Mouse (Mus musculus) right cerebral cortex, postnatal 4 days (tissue): ENCODE results near the gene Sp7.
A peak's percentile ranks its signal among the peaks of the same experiment; 100 is the strongest.

Experiments
- DNase-seq: peaks from one replicate; pipeline ENCODE4 v3.0.0-alpha.2; 2022

Sp7 gene

DNA sequence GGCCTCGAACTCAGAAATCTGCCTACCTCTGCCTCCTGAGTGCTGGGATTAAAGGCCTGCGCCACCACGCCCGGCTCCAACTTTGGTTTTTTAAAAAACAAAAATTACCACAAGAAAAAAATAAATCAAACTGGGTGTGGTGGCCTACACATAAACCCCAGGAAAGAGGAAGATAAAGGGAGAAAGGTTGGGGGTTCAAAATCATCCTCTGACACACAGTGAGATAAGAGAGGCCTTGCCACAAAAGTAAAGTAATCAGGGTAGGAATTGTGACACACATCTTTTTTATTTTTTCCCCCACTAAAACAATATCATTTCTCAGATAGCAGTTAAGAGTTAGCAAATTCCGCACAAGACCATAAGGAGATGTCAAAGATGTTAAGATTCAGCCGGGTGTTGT is 16.7 kb upstream of the Sp7 start:
- no peak for DNase-seq

DNA sequence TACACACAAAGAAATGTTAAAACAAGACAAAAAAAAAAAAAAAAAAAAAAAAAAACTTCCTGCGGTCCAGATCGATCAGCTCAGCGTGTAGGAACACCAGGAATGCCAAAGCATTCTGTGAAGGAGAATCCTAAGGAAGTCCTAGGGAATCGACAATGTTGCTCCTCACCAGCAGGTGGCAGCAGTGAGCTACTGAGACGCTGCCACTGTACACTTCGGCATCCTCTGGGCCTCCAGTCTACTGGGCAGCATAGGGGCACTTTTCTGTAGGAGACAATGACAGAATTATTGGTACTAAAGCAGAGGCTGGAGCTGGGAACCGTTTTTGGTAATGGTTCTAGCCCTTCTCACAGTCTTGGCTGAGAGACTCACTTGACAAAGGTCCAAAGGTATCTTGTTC is 14.6 kb upstream of the Sp7 start:
- DNase-seq: peak; percentile 88

DNA sequence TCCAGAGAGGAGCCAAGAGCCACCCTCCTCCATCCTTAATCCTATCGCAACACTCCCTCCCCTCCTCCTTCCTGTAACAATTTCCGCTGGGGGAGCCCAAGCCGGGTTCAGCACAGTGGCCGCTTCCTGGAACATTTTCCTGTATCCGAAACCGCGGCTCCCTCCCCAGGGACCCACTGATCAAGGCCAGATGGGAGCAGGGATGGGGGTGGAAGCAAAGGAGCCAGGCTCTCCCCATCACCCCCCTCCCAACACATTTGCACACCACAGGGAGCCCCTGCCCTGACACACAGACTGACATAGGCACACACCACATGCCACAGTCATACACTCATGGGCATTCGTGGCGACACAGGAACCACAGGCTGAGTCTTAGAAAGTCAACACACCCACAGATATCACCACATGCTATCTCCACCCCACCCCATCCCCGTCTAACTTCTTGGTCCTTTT is 10.9 kb upstream of the Sp7 start:
- DNase-seq: no peak

DNA sequence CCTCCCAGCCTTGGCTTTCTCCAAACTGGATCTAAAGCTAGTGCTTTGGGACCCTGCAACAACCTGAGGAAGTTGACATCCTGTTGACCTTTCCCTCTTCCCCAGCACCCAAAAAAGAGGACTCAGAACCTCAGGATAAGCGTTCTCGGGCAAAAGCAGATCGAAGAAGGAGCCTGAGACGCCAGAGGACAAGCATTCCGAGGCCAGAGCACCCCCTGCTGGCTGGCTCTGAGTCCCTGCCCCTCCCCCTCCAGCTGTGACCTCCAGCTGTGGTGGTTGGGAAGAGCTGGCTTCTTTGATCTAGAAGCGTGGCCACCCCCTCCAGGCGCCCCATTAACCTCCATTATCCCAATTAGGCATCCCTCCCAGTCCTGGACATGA is 10.2 kb upstream of the Sp7 start:
- DNase-seq: peak; percentile 82

DNA sequence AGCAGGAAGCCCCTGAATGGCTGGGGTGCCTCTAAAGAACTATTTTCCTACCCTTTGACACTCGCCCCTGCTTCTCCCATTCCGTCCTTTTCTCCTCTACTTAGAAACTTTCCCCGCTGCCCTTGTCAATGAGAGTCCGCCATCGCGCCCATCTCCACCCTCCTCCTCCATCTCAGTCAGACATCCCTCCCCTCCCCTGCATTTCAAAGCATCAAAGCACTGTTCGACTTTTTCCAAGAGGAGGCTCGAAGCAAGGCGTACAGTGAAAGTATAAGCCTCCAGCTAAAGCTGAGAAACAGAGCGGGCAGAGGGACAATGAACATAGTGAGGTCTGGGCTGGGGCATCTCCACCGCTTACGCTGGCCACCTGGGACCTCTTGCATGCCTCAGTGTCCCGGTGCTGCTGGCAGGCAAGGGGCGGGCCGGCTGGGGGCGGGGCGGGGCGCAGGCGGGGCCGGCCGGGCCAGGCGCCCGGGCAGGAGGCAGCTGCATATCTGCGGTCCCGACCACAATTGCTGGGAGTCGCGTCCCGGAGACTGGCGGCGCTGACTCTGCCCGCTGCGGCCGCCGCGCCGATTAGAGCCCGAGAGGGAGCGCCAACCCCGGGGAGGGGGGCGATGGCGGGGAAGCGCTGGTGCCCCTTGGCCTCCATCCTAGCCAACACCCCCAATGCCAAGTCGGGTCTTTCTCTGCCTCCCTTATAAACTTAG is 9.6 kb upstream of the Sp7 start:
- no peak for DNase-seq

DNA sequence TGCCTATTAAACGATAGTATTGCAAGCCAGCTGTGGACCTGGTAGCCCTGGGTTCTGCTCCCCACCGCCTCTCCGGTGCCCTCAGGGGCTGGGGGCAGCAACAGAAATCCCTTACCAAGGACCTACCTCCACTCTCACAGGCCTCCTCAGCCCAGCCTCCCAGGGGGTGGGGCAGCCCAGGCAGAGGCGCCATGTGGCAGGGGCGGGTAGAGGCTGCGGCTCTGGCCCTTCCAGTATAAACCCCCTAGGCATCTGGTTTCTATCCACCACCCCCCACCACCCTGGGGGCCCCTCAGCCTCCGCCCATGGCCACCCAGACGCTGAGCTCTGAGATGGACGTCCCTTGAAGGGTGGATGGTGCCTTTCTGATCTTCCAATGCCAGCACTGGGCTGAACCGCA is 3.7 kb upstream of the Sp7 start:
- no peak for DNase-seq

DNA sequence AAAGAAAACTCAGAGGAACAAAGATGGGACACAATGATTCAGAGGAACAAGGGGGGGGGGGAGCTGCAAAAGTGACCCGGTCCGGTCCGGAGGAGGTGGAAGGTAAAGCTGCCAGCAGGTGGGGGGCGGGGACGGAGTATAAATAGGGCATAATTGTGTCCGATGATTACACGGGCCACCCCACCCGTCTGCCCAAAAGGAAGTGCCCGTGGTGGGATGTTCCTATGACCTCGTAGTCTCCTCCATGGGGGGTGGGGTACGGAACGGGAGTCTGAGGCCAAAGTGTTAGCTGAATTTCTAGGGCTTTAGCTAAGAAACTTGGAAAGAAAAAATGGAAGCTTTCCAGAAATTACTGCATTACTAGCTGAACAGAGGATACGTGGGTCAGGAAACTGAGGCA is 3.0 kb upstream of the Sp7 start:
- DNase-seq: no peak

DNA sequence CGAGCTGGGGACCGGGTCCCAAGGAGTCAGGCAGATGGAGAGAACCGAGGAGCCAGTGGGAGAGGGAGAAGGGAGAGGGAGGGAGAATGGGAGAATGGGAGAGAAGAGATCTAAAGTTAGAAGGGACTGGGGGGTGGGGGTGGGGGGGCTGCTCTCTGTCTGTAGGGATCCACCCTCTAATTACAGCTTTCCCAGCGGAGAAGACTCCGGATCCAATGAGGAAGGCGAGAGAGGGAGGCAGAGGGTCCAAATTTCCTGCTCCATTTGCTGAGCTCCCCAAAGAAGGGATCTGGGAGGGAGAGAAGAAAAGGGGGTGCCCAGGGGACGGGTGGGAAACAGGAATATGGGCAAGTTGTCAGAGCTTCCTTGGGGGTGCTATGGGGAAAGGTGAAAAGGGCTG is 744 bp downstream of the Sp7 start:
- DNase-seq: no peak

DNA sequence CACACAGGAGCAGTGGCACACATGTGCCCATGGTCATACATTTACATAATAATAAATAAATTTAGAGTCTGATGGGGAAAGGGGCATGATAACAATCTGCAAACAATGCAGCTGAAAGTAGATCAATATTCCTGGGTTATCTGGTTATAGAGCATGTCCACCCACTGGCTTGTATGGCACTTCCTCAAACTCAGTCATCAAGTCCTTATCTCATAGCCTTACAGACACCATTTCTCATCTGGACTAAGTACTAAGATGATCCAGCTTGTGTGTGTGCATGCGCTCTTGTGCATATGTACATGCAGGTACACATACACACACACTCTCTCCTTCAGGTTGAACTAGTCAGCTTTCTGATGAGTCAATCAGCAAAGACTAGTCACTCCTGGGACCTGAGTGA is 2.3 kb downstream of the Sp7 start:
- DNase-seq: no peak

DNA sequence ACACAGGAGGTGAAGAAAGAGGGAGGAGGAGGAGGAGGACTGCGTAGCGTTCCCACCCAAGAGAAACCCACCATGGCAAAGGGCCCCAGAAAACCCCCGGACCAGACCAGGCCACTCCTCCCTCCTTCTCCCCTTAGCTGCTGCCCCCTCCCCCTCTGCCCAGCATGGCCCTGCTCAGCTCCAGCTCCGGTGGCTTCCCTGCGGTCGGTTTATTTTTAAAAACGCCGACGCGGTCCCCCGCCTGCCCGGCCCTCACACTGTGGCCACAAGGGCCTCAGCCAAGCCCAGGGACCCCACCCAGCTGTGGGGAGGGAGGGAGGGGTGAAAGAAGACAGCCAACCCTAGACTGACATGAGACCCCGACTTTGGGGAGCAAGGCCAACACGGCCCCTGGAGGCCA is 4.3 kb downstream of the Sp7 start:
- DNase-seq: no peak

DNA sequence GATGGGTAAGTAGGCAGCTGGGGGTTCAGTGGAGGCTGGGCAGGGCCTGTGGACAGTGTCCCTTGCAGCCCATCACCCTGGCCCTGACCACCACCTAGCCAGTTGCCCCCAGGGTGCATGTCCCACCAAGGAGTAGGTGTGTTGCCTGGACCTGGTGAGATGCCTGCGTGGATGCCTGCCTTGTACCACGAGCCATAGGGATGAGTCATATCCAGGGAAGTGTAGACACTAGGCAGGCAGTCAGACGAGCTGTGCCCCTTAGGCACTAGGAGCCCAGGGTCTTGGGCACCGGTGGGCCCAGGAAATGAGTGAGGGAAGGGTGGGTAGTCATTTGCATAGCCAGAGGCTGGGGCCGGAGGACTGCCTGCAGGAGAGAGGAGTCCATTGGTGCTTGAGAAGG is 8.1 kb downstream of the Sp7 start:
- DNase-seq: no peak

DNA sequence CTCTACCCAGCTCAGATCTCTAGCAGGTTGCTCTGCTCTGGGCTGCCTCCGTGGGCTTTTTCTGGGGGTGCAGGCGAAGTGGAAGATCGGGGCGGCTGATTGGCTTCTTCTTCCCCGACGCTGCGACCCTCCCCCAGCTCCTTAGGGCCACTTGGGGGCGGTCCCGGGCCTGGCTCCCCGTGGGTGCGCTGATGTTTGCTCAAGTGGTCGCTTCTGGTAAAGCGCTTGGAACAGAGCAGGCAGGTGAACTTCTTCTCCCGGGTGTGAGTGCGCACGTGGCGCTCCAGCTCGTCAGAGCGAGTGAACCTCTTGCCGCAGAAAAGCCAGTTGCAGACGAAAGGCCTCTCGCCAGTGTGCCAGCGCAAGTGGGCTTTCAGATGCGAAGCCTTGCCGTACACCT is 8.9 kb downstream of the Sp7 start:
- no peak for DNase-seq

DNA sequence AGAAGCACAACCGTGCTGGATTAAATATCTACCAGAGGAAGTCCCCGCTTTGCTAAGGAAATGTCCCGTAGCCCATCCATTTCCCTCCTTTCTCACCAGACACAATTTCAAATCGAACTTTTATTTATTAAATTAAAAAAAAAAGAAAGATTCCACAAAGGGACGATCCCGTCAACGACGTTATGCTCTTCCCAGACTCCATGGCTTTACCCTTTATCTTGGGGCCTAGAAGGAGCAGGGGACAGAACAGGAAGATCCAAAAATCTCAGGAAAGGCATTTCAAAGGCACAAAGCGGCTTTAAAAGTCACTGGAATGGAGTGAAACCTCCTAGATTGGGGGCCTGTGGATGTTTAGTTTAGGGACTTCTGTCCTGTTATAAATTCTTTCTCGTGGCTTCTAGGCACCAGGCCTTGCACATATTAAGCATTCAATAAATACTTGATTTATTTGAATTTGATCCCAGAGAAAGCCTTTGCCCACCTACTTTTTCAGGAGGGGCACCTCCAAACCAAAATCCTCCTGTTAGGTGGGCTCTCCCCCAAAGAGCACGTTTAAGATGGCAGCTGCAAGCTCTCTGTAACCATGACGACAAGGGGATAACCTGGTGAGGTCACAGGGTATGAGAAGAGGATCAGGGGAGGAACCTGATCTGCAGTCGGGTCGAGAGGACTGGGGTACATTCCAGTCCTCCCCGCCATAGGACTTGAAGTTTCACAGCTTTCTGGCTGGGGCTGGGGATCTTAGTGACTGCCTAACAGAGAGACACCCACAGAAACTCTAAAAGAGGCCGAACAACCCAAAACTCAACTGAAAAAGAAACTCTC is 10.3 kb downstream of the Sp7 start:
- no peak for DNase-seq

DNA sequence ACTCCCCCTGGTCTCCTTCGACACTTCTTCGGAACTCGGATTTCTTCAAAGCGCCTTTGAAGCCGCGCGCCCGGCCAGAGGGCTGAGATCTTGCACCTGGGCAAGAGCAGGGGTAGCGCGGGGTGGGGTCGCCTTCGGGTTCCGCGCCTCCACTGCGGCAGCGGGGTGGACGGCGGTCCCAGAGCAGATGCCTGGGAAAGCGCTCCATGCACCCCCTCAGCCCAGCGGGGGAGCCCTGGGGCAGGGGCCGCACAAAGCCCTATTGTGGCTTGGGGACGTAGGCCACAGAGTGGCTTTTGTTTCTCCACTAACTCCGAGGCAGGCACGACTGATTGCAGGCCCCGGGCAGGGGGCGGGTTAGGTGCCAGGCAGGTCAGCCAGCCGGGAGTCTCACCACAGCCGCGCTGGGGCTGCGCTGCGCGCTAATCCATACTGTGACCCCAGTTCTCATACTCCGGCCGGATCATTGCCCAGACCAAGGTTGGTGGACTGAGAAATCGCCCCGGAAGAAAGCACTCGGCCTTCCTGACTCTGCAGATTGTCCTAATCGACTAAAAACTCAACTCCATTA is 11.0 kb downstream of the Sp7 start:
- DNase-seq: peak; percentile 23

DNA sequence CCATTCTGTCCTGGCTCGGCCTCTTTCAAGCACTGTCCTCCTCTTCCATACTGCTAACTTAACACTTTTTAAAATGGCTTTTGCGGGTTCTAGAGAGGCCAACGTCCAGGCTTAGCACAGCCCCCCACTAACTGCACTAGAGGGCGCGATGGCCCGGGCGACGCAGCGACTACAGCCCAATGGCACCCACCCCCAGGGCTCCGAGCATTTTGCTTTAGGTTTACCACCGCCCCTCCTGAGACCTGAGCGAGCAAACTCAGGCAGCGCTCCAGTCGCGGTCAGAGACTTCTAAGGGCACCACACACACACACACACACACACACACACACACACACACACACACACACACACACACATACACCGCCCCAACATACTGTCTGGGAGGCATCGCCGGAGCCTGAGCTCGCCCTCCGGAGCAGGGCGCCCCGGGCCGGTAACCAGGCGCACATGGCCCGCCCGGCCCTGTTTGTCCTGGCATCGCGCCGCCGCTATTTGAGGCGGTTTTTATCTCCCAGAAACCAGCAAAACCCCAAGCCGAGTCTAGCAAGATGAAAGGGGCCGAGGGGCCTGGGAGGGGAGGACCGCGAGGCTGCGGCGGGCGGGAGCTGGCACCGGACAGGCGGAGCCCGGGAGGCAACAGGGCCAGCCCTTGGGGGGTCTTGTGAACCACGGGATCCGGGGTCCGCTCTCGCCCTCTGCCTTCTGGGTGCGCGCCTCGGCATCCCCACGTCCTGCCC is 11.7 kb downstream of the Sp7 start:
- peak; percentile 59 for DNase-seq

DNA sequence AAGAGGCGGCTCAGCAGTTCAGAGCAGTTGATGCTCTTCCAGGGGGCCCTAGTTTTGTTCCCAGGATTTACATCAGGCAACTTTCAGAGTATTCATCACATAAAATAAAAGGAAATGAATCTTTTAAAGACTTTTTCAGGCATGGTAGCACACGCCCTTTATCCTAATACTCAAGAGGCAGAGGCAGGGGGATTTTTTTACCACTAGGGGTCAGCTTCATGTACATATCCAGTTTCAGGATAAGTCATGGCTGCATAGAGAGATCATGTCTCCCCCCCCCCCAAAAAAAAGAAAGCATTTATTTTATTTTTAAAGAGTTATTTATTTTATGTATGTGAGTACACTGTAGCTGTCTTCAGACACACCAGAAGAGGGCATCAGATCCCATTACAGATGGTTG is 13.0 kb downstream of the Sp7 start:
- no peak for DNase-seq

DNA sequence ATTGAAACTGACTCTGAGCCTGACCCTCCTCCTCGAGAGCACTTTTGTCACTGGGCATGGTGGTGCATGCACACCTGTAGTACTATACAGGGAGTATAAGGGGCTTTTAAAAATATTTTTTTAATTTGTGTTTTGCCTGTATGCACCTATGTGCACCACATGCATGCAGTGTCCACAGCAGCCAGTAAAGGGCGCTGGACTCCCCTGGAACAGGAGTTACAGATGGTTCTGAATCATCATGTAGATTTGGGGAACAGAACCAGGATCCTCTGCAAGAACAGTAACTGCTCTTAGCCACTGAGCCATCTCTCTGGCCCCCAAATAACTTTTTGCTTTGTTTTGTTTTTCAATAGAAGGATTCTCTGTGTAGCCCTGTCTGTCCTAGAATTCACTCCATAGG is 14.8 kb downstream of the Sp7 start:
- no peak for DNase-seq

DNA sequence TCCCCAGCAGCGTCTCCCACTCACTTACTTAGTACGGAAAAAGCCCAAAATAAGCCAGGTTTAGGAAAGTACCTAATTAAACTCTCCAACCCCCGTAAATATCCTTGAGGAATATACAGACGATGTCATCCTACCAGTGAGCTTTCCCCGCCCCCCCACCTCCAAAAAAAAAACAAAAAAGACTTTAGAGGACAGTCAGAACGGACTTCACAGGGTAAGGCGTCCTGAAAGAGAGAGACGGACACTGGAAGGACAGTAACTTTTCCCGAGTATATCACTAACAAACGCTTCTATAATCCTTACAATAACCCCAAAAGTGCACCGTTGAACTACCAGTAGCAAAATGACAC is 16.1 kb downstream of the Sp7 start:
- no peak for DNase-seq

DNA sequence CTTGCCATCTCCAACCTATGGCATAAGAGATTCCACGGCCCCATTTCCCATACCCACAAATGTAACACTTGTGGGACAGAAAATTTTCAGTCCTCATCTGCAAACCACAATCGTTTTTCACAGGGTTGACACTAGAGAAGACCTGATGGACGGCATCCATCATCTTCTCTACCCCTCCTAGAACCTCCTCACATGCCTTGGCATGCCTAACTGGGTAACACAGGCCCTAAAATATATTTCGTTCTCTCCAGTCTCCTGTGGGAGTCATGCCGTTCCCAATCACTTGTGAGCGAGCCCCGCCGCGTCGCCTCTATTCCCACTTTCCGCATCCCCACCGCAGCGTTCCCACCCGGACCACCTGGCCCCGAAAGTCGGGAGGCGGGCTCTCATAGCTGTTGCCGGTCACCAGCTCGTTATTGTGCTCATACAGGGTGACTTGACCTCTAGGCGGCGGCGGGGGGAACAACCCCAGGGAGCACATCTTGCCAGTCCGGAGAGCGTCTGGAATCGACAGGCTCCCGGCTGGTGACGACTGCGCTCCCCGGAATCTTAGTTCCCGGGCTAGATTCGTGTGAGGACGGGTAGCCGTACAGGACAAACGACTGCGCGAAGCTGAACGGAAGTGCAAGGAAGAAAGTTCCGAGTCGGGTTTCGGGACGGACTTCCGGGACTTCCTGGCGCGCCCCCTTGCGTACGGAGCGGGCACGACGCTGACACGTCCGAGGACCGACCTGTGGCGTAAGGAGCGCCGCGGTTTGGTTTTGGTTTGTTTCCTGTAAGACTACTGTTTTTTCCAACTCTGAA is 16.6 kb downstream of the Sp7 start, which contains the start of gene Aaas:
Gene Aaas, minus strand, starts transcription at position 634 of the 804 bp plus-strand sequence.
- DNase-seq: peak; percentile 97

DNA sequence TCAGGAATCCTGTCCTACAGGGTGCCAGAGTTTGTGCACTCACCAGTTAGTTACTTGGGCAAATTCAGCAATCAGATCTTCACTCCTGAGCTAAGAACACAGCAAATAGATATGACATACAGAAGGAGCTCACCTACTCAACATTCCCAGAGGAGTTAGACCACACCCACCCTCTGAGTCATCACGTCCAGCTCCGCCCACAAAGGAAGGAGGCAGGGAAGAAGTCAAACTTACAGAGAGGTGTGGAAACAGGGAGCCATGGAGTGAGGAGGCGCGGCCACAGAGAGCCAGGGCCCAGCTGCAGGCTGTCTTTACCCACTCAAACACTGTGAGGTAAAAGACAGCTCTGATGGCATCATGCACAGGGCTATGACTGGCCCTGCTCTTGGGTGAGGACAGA is 20.5 kb downstream of the Sp7 start:
- DNase-seq: no peak

DNA sequence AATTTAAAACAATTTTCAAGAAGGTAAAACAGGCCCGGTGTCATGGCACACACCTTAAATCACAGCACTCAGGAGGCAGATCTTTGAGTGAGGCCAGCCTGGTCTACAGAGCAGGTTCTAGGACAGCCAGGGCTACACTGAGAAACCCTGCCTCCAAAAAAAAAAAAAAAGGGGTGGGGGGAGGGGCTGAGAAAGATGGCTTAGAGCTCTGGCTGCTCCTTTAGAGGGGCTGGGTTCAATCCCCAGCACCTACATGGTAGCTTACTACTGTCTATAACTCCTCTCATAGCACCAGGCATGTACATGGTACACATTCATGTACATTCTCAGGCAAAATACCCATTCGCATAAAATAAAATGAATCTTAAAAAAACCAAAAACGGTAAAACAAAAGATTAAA is 22.5 kb downstream of the Sp7 start:
- DNase-seq: no peak

DNA sequence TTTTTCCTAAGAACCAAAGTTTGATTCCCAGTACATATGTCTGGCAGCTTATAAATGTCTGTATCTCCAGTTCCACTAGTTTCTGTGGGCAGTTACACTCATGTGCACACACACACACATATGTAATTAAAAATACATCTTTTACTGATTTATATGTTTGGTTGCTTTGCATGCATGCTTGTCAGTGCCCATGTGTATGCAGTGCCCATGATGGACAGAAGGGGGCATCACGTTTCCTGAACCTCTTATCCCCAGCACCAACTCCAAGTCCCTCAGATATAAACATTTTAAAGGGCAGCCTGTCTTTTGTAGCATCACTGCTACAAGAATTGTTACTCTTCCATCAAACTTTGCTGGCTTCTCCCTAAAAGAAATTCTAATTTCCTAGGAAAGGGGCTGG is 25.4 kb downstream of the Sp7 start:
- peak; percentile 46 for DNase-seq

DNA sequence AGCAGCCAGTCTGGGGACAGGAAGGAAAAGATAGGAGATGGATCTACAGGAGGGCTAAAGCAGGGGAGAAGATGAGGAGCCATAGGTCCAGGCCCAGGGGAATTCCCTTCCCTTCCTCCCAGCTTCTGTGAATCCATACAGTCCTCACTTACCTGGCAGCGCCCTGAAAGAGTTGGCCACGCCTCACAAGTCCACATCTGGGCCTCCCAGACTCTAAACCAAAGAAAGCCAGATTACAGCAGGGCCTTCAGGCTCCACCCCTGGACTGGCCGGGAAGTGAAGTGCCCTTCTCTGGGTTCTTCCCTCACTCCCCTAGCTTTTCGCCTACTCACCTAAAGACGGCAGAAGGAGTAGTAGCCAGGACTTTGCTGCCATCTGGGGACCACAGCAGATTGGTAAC is 27.4 kb downstream of the Sp7 start:
- DNase-seq: no peak
